Mouse (Mus musculus) brain, embryonic 14.5 days (tissue): ENCODE measurements around the gene Gm21973. TPM values are rescaled to one million over a fixed set of nuclear protein-coding genes. Genes with fewer than 3 reads are reported as not detected.

Experiments
- DNase-seq: peaks from one replicate; pipeline ENCODE4 v3.0.0-alpha.2; 2011; ENCODE audit warnings: low read depth
- CTCF ChIP-seq: fragments of 200-500 bp; IDR thresholded peaks from 2 replicates; pipeline ENCODE4 v1.5.1; 2012; ENCODE audit warnings: inconsistent platforms, mild to moderate bottlenecking, moderate library complexity, borderline replicate concordance; ENCODE audit not compliant: insufficient read depth, insufficient read length; ENCODE audit errors: extremely low read depth
- POLR2A ChIP-seq: fragments of 200-500 bp; IDR thresholded peaks from 2 replicates; pipeline ENCODE4 v1.6.1; 2012; ENCODE audit warnings: mild to moderate bottlenecking, inconsistent platforms, borderline replicate concordance; ENCODE audit not compliant: poor library complexity, insufficient read depth, insufficient read length, severe bottlenecking; ENCODE audit errors: extremely low read depth
- polyA plus RNA-seq: library from polyadenylated mRNA; depleted of rRNA; stranded (reverse); fragments of >200 nt; gene quantifications from 2 replicates; pipeline ENCODE4 v1.2.3, GENCODE M21; 2012

Gene Gm21973
- polyA plus RNA-seq, 1 experiment: not detected

GRCm38 (mm10) chr15:10332566-10332965 is 7.4 kb downstream of the Gm21973 start:
- no peak for TF ChIP-seq POLR2A
- TF ChIP-seq CTCF: no peak
- DNase-seq: no peak

GRCm38 (mm10) chr15:10338606-10339005 is 13.4 kb downstream of the Gm21973 start:
- TF ChIP-seq CTCF: no peak
- TF ChIP-seq POLR2A: no peak
- DNase-seq: no peak

- TF ChIP-seq POLR2A (no peak), CTCF (no peak)
- no peak for DNase-seq
Measured at GRCm38 (mm10) chr15:10347044-10347443, 21.9 kb downstream of the Gm21973 start.

DNA sequence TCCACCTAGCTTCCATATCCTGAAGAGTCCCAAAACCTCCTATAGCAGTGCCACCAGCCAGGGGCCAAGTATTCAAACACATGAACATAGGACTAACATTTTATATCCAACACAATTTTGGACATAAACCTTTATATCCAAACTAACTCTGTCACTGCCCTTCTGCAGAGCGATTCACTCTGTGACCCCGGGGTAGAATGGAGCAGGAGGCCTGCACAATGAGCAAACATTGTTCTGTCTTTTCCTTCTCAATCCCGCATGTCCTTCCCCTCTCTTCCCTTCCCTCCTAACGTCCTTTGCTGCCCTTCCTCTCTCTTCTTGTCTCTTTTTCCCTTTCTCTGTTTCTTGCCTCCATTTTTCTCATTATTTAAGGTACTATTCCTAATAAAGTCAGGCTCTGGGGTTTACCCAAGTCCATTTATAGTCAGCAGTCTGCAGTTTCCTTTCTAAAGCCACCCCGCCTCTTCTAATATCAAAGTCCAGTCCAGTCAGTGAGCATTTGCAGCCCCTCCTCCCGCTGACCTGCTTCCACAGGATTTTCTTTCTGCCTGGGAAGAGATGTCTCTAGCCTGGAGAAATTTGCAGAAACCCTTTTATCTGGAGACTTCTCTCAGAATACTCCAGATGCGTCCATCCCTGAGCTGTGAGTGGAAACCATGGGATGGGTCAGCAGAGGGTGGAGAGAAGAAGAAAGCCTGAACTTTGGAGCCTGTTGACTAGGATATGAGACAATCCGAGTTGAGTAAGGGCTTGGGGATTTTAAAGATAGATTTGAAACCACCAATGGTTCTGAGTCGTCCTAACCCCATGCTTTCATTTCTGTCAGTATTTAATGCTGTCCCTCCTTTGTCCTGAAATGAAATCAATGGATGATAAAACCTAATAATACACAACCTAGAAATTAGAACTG is 33.1 kb downstream of the Gm21973 start, which contains the start of gene Agxt2:
Gene Agxt2 (plus strand): TSS at position 494 of the 910 bp plus-strand sequence.
- TF ChIP-seq POLR2A: no peak
- no peak for TF ChIP-seq CTCF
- no peak for DNase-seq

GRCm38 (mm10) chr15:10366331-10366730 is 41.2 kb downstream of the Gm21973 start:
- TF ChIP-seq POLR2A (no peak), CTCF (no peak)
- no peak for DNase-seq

DNA sequence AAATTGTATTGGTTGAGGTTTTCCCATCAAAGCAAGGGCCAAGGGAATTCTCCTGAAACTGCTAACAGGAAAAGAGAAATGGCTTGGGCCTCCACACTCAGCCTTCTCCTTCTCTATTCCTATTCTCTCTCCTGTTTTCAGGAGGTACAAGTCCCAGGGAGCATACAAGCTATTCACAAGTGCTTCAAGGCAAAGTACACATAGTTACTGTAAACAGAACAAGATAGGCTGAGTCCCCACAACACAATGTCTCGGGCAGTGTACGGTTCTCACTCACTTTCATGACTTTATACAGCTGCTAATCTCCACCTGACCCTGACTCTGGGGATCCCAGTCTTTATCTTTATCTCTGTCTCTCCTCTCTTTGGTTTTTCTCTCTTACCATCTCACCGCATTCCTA is 50.2 kb downstream of the Gm21973 start:
- TF ChIP-seq POLR2A: no peak
- TF ChIP-seq CTCF: no peak

DNA sequence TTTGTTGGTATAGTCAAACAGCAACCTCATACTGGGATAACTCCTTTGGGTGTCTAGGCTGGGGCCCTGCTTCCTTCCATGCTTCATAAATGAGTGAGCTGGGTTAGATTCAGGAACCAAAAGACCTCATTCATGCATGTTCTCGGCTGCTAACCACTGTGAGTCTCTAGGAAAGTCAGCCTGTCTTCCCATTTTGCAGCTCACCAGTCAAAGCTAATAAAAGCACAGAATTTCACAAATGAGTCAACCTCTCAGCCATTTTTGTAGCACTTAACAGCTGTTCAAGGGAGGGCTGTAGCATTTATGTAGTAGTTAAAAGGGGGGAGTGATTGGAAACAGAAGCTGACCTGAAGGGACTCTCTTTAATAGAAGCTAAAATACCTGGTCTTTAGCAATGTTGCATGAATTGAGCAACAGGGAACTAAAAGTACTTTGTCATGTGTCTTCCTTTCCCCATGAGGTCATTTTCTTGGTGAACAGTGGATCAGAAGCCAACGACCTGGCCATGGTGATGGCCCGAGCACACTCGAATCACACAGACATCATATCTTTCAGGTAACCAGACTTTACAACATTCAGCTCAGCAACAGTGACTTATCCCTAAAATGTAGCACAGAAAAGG is 53.3 kb downstream of the Gm21973 start:
- no peak for DNase-seq
- TF ChIP-seq CTCF (no peak), POLR2A (no peak)

More for the DNA sequence above, 50.2 kb downstream of the Gm21973 start:
- DNase-seq: no peak

DNA sequence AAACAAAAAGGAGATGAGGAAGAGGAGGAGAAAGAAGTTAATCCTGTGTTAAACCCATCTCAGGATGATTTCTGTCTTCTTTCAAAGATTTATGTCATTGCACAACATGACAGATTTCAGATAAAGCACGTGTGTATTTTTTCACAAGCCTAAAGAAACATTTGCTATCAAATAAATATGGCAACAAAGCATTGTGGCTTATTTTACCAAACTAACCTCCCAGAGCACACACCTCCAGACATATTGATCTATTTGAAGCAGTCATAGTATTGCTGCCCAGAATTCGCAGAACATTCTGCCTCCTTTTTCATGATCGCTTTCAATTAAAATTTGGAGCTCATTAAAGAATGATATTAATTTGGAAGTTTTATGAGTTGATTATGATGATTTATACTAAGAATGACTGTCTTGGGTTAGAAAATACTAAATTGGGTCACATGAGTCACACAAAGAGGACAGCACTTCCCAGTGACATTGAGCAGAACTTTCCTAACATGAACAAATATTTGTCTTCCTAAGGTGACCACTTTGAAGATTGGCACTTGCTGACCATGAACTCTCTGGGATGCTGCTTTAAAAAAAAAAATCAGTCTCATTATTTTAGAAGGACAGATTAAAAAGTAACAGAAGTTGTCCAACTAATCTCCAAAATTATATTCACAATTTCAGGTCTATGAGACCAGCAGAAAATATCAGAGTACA is 54.7 kb downstream of the Gm21973 start:
- TF ChIP-seq CTCF (no peak), POLR2A (no peak)
- no peak for DNase-seq

DNA sequence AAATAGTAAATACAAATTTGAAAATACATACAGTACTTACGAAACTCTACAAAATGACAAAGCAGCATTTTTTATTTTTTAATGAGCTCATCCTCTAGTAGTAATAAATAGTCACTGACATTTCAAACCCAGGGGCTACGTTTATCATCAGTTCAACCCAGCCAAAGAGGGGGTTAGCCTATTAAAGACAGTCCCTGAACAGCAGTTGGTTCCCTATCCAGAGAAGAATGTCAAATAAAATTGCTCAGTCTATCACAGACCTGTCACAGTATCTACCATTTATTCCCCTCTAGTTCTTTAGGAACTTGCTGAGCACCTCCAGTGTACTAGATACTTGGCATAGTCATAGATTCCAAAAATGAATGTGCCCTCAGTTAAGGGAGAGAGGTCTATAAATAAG is 62.1 kb downstream of the Gm21973 start:
- no peak for TF ChIP-seq POLR2A
- TF ChIP-seq CTCF: no peak
- no peak for DNase-seq

GRCm38 (mm10) chr15:10399795-10400194 is 74.6 kb downstream of the Gm21973 start:
- no peak for TF ChIP-seq POLR2A
- no peak for TF ChIP-seq CTCF
- peak; percentile 7 for DNase-seq

DNA sequence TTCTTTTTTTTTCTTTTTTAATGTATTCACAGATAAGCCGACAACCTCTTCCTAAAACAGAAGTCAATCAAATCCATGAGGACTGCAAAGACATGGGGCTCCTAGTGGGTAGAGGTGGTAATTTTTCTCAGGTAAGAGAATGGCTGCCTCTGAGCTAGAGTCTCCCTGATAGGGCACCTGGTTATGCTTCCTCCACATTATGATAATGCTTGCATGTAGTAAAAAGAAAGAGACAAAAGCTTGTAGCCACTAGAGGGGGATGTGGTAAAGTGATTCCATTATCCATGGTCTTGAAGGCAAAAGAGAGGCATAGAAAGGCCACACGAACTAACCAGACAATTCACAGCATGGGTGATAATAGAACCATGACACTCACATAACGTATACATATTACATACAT is 75.2 kb downstream of the Gm21973 start:
- TF ChIP-seq CTCF (peak; percentile 4; the same call in 1 of the 2 replicates), POLR2A (no peak)
- DNase-seq: peak; percentile 63

DNA sequence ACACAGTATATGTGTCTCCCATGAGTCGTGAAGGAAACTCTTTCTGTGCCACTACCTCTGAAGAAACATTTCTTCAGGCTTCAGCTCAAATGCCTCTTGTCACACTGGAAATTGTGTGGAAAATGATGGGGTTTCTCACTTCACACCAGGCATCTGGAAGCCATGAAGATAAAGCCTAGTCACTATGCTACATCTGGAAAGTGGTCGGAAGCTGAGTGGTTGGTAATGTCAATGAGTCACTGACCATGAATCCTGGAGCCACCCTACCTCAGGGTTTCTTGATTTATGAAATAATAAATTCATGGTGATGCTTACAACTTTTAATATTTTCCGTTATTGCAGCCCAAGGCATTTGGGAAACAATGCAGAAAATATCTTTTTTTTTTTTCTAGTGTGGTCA is 84.7 kb downstream of the Gm21973 start:
- no peak for DNase-seq
- no peak for TF ChIP-seq CTCF
- TF ChIP-seq POLR2A: no peak

GRCm38 (mm10) chr15:10410881-10411280 is 85.7 kb downstream of the Gm21973 start:
- no peak for DNase-seq
- TF ChIP-seq CTCF (no peak), POLR2A (no peak)
